Mouse (Mus musculus) limb, embryonic 11.5 days (tissue): ENCODE data around the gene Gmpr. TPM values are rescaled to one million over a fixed set of nuclear protein-coding genes. Genes with fewer than 3 reads are reported as not detected.

ENCODE experiments used
- ATAC-seq: fragments of 200-750 bp; cut with Nextera tagmentation; 2 replicates; pipeline ENCODE4 v1.8.0; 2017; ENCODE audit warnings: low read depth; ENCODE audit not compliant: insufficient number of reproducible peaks, low FRiP score, low TSS enrichment
- DNase-seq: peaks from one replicate; pipeline ENCODE4 v3.0.0-alpha.2; 2015; ENCODE audit warnings: low spot score
- H3K27ac ChIP-seq: fragments of 300-500 bp; sonication (generic); replicated peaks from 2 replicates; pipeline ENCODE4 v1.5.1; 2014; ENCODE audit warnings: low read depth, mild to moderate bottlenecking, low read length
- H3K27me3 ChIP-seq: fragments of 300-500 bp; sonication (generic); 2 replicates; pipeline ENCODE4 v1.6.1; 2014; ENCODE audit warnings: mild to moderate bottlenecking, low read length, mixed read lengths; ENCODE audit not compliant: control insufficient read depth, insufficient read depth
- H3K36me3 ChIP-seq: fragments of 300-500 bp; sonication (generic); 2 replicates; pipeline ENCODE4 v1.6.1; 2014; ENCODE audit warnings: mild to moderate bottlenecking, low read length, moderate library complexity, mixed read lengths; ENCODE audit not compliant: control insufficient read depth, insufficient read depth
- H3K4me1 ChIP-seq: fragments of 300-500 bp; sonication (generic); 2 replicates; pipeline ENCODE4 v1.6.1; 2014; ENCODE audit warnings: low read length, mixed read lengths; ENCODE audit not compliant: control insufficient read depth, insufficient read depth
- H3K4me2 ChIP-seq: fragments of 300-500 bp; sonication (generic); 2 replicates; pipeline ENCODE4 v1.6.1; 2014; ENCODE audit warnings: low read depth, mild to moderate bottlenecking, moderate library complexity; ENCODE audit not compliant: severe bottlenecking
- H3K4me3 ChIP-seq: fragments of 300-500 bp; sonication (generic); 2 replicates; pipeline ENCODE4 v1.5.1; 2014; ENCODE audit warnings: low read depth, low read length
- H3K9ac ChIP-seq: fragments of 300-500 bp; sonication (generic); 2 replicates; pipeline ENCODE4 v1.6.1; 2014; ENCODE audit warnings: mild to moderate bottlenecking, low read length
- H3K9me3 ChIP-seq: fragments of 300-500 bp; sonication (generic); 2 replicates; pipeline ENCODE4 v1.6.1; 2016; ENCODE audit warnings: low read length; ENCODE audit not compliant: control insufficient read depth
- WGBS: fragments of 180-500 bp; shearing (Covaris S2); extraction: QIAGEN DNeasy Blood & Tissue Kit; methylation state at CpG from one replicate; pipeline ENCODE4 v1.1.7; 2014; 5-methylcytosine and 5-hydroxymethylcytosine counted together
- polyA plus RNA-seq: library from polyadenylated mRNA; unstranded; fragments of >200 nt; fragmentation: Nextera tagmentation; extraction: Ambion mirVana; gene quantifications from 2 replicates; pipeline ENCODE4 v1.2.1, GENCODE M21; 2014

Gmpr gene
- polyA plus RNA-seq, 1 experiment from 2014 or later = 19.9 TPM

DNA sequence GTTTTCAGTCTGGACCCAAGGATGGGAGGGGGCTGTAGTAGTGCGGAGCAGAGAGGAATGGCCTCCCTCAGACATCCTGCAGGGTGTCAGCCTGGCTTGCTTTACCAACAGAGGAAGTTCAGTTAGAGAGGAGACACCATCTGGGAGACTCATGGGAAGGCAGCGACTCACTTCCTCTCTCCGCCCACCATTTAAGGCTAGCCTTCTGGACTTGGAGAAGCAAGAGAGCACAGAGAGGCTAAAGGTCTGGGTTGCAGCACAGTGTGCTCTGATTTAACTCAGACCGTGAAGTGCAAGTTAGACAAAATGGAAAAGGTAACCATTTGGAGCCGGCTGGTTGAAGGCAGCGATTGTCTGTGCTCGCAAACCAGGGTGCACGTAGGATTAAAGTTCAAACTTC lies 5.3 kb downstream of the Gmpr start:
- ATAC-seq (no peak), DNase-seq (no peak)
- Histone ChIP-seq H3K27me3 (no peaks in the 10 kb centered on the region), H3K36me3 (no peaks in the 10 kb centered on the region), H3K9me3 (no peaks in the 10 kb centered on the region), H3K9ac (no peak overlapping the region), H3K4me2 (no peak overlapping the region), H3K4me1 (peaks cover 13% of the 10 kb centered on the region), H3K4me3 (no peak overlapping the region), H3K27ac (no peak overlapping the region)
- WGBS = 78% methylated on average over 8 of the region's 8 CpGs

DNA sequence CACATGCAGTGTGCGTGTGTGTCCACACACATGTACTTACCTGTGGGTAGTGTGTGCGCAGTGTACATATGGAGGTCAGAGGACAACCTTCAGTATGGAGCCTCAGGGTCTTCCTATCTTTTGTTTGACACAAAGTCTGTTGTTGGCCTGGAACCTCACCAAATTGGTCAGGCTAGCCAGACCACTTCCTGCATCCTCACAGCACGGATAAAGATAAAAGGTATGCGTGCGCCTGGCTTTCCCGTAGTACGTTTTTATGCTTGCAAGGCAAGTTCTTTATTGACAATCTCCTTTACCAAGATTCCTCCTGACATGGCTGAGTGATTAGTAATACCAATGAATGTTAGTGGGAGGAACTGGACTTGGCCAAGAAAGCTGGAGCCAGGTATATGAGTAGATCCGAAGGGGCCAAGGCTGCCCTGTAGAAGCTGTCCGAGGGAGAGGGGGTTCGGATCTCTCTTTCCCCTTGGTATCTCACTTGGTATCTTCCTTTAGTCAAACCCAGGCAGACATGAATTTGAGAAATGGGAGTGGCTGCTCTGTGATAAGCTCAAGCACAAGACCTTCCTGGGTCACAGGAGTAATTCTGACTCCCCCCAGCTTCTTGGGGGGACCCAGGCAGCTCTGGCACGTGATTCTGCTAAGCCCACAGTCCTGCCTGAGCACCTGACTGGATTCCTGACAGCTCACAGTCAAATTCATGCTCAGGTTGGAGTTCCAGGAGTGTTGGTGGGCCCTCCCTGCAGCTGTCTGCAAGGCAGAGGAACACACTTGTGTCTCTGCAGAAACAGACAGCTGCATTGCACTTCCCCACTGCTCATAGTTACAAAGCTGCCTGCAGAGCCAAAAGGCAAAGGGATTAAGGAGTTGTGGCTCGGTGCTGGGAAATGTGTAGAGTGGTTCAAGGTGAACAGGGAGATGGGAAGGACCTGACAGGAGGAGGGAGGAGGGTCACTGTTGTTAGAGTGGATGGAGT lies 6.1 kb downstream of the Gmpr start:
- ATAC-seq = no peak
- DNase-seq = no peak
- no peak overlapping the region for H3K27ac ChIP-seq
- 80% methylated on average over 12 of the region's 12 CpGs for WGBS
- no peak overlapping the region for H3K9ac ChIP-seq
- no peaks in the 10 kb centered on the region for H3K27me3 ChIP-seq
- H3K9me3 ChIP-seq = no peaks in the 10 kb centered on the region
- no peak overlapping the region for H3K4me2 ChIP-seq
- no peak overlapping the region for H3K4me3 ChIP-seq
- peaks cover 11% of the 10 kb centered on the region for H3K4me1 ChIP-seq
- H3K36me3 ChIP-seq = no peaks in the 10 kb centered on the region

DNA sequence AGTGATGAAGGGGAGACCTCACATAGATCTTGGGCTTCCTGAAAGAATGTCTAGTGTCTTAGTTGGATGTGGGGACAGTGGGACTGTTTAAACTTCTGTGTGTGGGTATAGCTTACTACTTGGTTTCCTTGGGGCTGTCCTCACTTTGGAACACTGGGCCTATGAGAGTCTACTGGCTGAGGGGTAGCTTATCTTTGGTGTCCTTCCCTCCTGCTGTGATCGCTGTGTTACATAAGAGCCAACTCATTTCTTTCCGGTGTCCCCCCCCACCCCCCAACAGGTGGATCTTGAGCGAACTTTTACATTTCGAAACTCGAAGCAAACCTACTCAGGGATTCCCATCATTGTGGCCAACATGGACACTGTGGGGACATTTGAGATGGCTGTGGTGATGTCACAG lies 6.9 kb downstream of the Gmpr start:
- ATAC-seq (no peak), DNase-seq (no peak)
- no peaks in the 10 kb centered on the region for H3K36me3 ChIP-seq
- H3K4me1 ChIP-seq = peaks cover 6% of the 10 kb centered on the region
- H3K4me3 ChIP-seq = no peak overlapping the region
- no peaks in the 10 kb centered on the region for H3K9me3 ChIP-seq
- H3K9ac ChIP-seq = no peak overlapping the region
- no peaks in the 10 kb centered on the region for H3K27me3 ChIP-seq
- 87% methylated on average over 5 of the region's 5 CpGs for WGBS
- H3K27ac ChIP-seq = no peak overlapping the region
- no peak overlapping the region for H3K4me2 ChIP-seq

DNA sequence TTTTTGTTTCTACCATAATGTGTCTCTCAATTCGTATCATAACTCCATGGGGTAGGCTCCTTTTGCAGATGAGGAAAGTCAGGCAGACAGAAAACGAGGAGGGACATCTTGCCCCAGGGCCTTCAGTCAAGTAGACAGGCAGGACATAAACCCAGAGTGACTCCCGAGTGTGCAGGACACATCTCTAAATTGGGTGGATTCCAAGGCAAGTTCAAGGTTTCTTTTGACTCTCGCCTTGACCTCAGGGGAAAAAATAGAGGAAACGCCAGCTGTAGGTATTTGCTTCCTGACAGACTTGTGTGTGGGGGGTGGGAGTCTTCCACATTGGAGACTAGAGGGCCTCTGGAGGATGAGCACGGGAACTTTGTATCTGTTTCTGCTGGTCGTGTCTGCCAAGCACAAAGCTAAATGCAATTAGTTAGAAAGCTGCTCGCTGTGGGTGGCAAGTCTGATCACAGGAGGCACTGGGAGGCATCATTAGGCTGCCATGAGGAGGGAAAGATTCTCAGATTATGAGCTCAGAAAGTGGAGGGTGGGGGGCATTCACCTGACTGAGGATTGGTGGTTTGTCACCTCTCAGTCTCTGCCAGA lies 7.7 kb downstream of the Gmpr start:
- Histone ChIP-seq H3K4me1 (peaks cover 6% of the 10 kb centered on the region), H3K4me3 (no peak overlapping the region), H3K36me3 (no peaks in the 10 kb centered on the region), H3K9me3 (no peaks in the 10 kb centered on the region), H3K27me3 (no peaks in the 10 kb centered on the region), H3K9ac (no peak overlapping the region), H3K4me2 (no peak overlapping the region), H3K27ac (no peak overlapping the region)
- ATAC-seq (no peak), DNase-seq (no peak)
- 51% methylated on average over 8 of the region's 8 CpGs for WGBS

DNA sequence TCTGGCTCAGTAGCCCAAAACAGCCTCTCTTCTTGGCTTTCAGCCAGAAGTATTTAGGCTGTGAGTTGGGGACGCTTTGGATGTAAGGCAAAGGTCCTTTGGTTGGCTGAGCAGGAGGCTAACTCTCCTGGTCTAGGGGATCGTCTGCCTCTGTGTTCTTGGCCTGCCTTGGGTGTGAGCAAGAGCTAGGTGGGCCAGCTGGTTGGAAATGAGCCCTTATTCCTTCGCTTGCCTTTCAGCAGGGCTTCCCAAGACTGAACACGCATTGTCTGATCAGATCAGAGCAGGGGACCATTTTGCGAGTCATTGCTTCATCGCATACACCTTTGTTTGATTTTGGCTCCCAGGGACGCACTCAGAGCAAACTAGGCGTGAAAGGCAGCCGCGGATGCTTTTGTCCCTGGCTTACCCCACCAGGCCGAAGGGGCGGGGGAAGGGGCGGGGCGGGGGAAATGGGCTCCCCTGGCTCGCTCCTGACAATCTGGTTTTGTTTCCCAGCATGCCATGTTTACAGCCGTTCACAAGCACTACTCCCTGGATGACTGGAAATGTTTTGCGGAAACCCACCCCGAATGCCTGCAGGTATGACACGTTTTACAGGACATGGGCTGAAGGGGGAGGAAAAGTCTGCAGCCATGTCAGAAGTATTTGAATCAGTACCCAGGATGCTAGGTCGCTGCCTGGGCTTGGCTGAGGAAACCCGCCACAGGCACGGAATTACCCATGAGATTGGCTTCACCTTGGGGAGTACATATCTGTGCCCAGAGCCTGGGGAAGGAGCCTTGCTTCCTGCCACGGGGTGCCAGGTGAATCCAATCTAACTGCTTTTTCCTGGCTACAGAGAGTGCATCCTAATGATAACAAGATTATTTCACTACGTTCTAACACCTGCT lies 9.5 kb downstream of the Gmpr start:
- DNase-seq (peak; percentile 85), ATAC-seq (peak; percentile 69)
- H3K9ac ChIP-seq = peak overlapping the region; percentile 31
- H3K4me2 ChIP-seq = peak overlapping the region; percentile 54
- H3K36me3 ChIP-seq = no peaks in the 10 kb centered on the region
- H3K4me3 ChIP-seq = peak overlapping the region; percentile 19
- WGBS = 5% methylated on average over 24 of the region's 24 CpGs
- peak overlapping the region; percentile 56; the same call in 1 of the 2 replicates for H3K27ac ChIP-seq
- peaks cover 6% of the 10 kb centered on the region for H3K4me1 ChIP-seq
- no peaks in the 10 kb centered on the region for H3K27me3 ChIP-seq
- no peaks in the 10 kb centered on the region for H3K9me3 ChIP-seq

DNA sequence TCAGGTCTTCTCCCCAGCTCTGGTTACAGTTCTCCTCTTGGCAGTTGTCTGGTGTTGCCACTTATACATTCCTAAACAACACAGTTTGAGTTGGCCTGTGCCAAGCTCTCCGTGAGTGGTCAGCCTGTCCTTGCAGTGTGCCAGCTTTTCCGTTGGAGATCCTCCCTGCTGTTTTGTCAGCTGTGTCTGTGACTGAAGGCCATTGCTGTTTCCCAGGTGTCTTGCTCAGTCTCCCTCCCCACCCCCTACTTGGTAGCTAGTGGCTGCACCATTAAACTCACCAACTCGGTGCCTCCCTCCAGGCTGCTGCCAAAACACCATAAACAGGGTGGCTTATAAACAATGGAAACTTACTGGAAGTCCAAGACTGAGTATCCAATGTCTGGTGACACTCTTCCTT lies 17.1 kb downstream of the Gmpr start:
- ATAC-seq (no peak), DNase-seq (no peak)
- Histone ChIP-seq H3K4me3 (no peak overlapping the region), H3K27ac (no peak overlapping the region), H3K4me2 (no peak overlapping the region), H3K36me3 (no peaks in the 10 kb centered on the region), H3K27me3 (no peaks in the 10 kb centered on the region), H3K9ac (no peak overlapping the region), H3K9me3 (no peaks in the 10 kb centered on the region), H3K4me1 (no peaks in the 10 kb centered on the region)
- 59% methylated on average over 3 of the region's 3 CpGs for WGBS

DNA sequence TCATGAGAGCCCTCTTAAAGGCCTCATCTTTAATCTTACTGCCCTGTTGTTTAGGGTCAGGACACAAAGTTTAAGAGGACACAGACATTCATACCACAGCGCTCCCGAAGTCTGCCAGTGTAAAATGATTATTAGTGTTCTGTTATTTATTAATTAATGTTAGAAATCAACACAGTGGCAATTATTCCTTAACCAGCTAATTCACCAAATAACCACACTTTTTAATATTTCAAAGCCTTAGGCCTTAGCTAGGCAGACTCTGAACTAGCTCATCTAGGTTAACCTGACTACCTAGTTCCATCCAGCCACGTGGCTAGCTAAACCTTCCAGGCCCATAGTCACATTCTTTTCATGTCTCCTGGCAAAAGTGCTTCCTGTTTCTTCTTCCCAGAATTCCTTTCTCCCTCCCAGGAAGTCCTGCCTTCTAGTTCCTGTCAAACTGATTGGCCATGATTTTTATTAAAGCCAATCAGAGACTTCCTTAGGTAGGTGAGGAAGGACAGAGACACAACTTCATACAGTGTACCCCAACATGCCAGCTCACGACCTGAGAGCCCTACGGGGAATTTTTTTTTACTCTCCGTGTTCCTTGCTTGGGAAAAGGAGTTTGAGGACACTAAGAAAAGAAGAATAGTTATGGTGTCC lies 17.7 kb downstream of the Gmpr start:
- WGBS = 89% methylated on average over 6 of the region's 6 CpGs
- Histone ChIP-seq H3K4me2 (no peak overlapping the region), H3K27ac (no peak overlapping the region), H3K36me3 (no peaks in the 10 kb centered on the region), H3K4me1 (no peaks in the 10 kb centered on the region), H3K27me3 (no peaks in the 10 kb centered on the region), H3K9me3 (no peaks in the 10 kb centered on the region), H3K4me3 (no peak overlapping the region), H3K9ac (no peak overlapping the region)
- ATAC-seq (no peak), DNase-seq (no peak)

DNA sequence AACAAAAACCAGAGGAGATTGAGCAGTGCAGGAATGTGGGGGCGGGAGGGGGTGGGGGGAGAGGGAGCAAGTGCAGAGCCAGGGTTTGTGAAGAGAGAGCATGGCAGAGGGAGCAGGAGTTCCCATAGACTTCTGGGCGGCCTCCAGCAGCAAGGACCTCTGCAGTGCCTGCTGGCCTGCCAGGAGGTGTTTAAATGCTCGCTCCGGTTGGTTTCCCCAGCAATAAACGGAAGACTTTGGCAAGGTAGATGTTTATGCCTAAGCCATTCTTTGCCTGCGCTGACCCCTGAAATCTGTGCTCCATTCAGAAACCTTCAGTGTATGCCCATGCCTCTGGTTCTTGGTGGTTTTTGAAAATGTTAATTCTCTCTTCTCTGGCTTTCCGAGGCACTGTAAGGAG lies 19.0 kb downstream of the Gmpr start:
- H3K4me1 ChIP-seq = no peaks in the 10 kb centered on the region
- 64% methylated on average over 7 of the region's 7 CpGs for WGBS
- no peak overlapping the region for H3K27ac ChIP-seq
- no peaks in the 10 kb centered on the region for H3K9me3 ChIP-seq
- ATAC-seq = no peak
- H3K9ac ChIP-seq = no peak overlapping the region
- H3K36me3 ChIP-seq = no peaks in the 10 kb centered on the region
- no peak for DNase-seq
- no peak overlapping the region for H3K4me2 ChIP-seq
- H3K27me3 ChIP-seq = no peaks in the 10 kb centered on the region
- no peak overlapping the region for H3K4me3 ChIP-seq
